Comparison of ENCODE assay signal across 8 mouse cellular contexts in genomic region chr1:172311921-172312767, GRCm38 (mm10). TPM values are rescaled to one million over a fixed set of nuclear protein-coding genes. Genes with fewer than 3 reads are reported as not detected.
A peak's percentile ranks its signal among the peaks of the same experiment; 100 is the strongest.
DNase-seq lines count a peak whose midpoint lies in the region; ATAC-seq and TF ChIP-seq lines count a peak whose summit lies in the region.

No protein-coding gene starts in this region.

- TF ChIP-seq EP300 in stomach, postnatal 0 days (optimal IDR thresholded peaks at IDR 0.05) = no peak

- peak; percentile 75; the same call in 1 of the 2 replicates for TF ChIP-seq POLR2A in bone marrow, adult 2 months (IDR thresholded peaks at IDR 0.05; ENCODE audit: borderline replicate concordance, control insufficient read depth, low read depth, low read length)

- peak overlapping the region; percentile 77 for H3K9ac ChIP-seq in embryonic facial prominence, embryonic 13.5 days
- H3K9ac ChIP-seq in kidney, embryonic 14.5 days (ENCODE audit: low read depth, low read length) = peak overlapping the region; percentile 72
- H3K9ac ChIP-seq in liver, embryonic 16.5 days (ENCODE audit: low read depth, low read length) = peak overlapping the region; percentile 75
- peak overlapping the region; percentile 82 for H3K9ac ChIP-seq in neural tube, embryonic 12.5 days
- peak overlapping the region; percentile 76 for H3K9ac ChIP-seq in stomach, postnatal 0 days (ENCODE audit: low read length)

- H3K27me3 ChIP-seq in embryonic facial prominence, embryonic 13.5 days = no peaks in the 10 kb centered on the region
- peaks cover 40% of the 10 kb centered on the region for H3K27me3 ChIP-seq in heart, embryonic 10.5 days (ENCODE audit: insufficient read depth, poor library complexity, severe bottlenecking)
- no peaks in the 10 kb centered on the region for H3K27me3 ChIP-seq in kidney, embryonic 14.5 days (ENCODE audit: control insufficient read depth, insufficient read depth, low read length)
- no peaks in the 10 kb centered on the region for H3K27me3 ChIP-seq in liver, embryonic 16.5 days (ENCODE audit: control insufficient read depth, insufficient read depth, low read depth, low read length)
- no peaks in the 10 kb centered on the region for H3K27me3 ChIP-seq in neural tube, embryonic 12.5 days (replicated peaks)
- H3K27me3 ChIP-seq in stomach, postnatal 0 days (ENCODE audit: control insufficient read depth, insufficient read depth, low read length) = no peaks in the 10 kb centered on the region

- peak; percentile 73 for ATAC-seq in embryonic facial prominence, embryonic 13.5 days (ENCODE audit: insufficient number of reproducible peaks, insufficient read depth, low FRiP score, low TSS enrichment, low read depth)
- ATAC-seq in kidney, embryonic 14.5 days (ENCODE audit: low FRiP score, low TSS enrichment) = peak; percentile 84
- ATAC-seq in liver, embryonic 16.5 days (ENCODE audit: low read depth) = peak; percentile 91
- peak; percentile 59 for ATAC-seq in neural tube, embryonic 12.5 days (ENCODE audit: low FRiP score, low read depth)
- peak; percentile 77 for ATAC-seq in stomach, postnatal 0 days (ENCODE audit: low FRiP score, low TSS enrichment)

- peak overlapping the region; percentile 83 for H3K27ac ChIP-seq in bone marrow, adult 2 months (ENCODE audit: control insufficient read depth, insufficient read depth, low read depth, low read length, poor library complexity)
- H3K27ac ChIP-seq in embryonic facial prominence, embryonic 13.5 days = peak overlapping the region; percentile 86
- peak overlapping the region; percentile 87 for H3K27ac ChIP-seq in heart, embryonic 10.5 days
- peak overlapping the region; percentile 91 for H3K27ac ChIP-seq in kidney, embryonic 14.5 days (ENCODE audit: low read depth, low read length)
- peak overlapping the region; percentile 91 for H3K27ac ChIP-seq in liver, embryonic 16.5 days (ENCODE audit: low read length)
- H3K27ac ChIP-seq in neural tube, embryonic 12.5 days = peak overlapping the region; percentile 33; the same call in 1 of the 2 replicates
- H3K27ac ChIP-seq in stomach, postnatal 0 days (replicated peaks) = peak overlapping the region; percentile 97

- H3K9me3 ChIP-seq in embryonic facial prominence, embryonic 13.5 days = no peaks in the 10 kb centered on the region
- no peaks in the 10 kb centered on the region for H3K9me3 ChIP-seq in heart, embryonic 10.5 days
- H3K9me3 ChIP-seq in kidney, embryonic 14.5 days (ENCODE audit: control insufficient read depth, low read length) = no peaks in the 10 kb centered on the region
- H3K9me3 ChIP-seq in liver, embryonic 16.5 days (replicated peaks; ENCODE audit: control insufficient read depth, low read length) = no peaks in the 10 kb centered on the region
- no peaks in the 10 kb centered on the region for H3K9me3 ChIP-seq in neural tube, embryonic 12.5 days
- no peaks in the 10 kb centered on the region for H3K9me3 ChIP-seq in stomach, postnatal 0 days (ENCODE audit: control insufficient read depth, low read length)

- H3K4me1 ChIP-seq in bone marrow, adult 2 months (ENCODE audit: control insufficient read depth, insufficient read depth, low read length) = peaks cover 5% of the 10 kb centered on the region; the same call in 1 of the 2 replicates
- H3K4me1 ChIP-seq in embryonic facial prominence, embryonic 13.5 days = peaks cover 40% of the 10 kb centered on the region
- peaks cover 49% of the 10 kb centered on the region for H3K4me1 ChIP-seq in heart, embryonic 10.5 days
- H3K4me1 ChIP-seq in kidney, embryonic 14.5 days (ENCODE audit: control insufficient read depth, insufficient read depth, low read length) = peaks cover 29% of the 10 kb centered on the region
- peaks cover 37% of the 10 kb centered on the region for H3K4me1 ChIP-seq in liver, embryonic 16.5 days (ENCODE audit: control insufficient read depth, low read depth, low read length)
- peaks cover 71% of the 10 kb centered on the region for H3K4me1 ChIP-seq in neural tube, embryonic 12.5 days
- peaks cover 4% of the 10 kb centered on the region for H3K4me1 ChIP-seq in stomach, postnatal 0 days (replicated peaks; ENCODE audit: control insufficient read depth, insufficient read depth)

- H3K36me3 ChIP-seq in embryonic facial prominence, embryonic 13.5 days = no peaks in the 10 kb centered on the region
- 0 out of 2 replicates have a peak, but pooled peaks cover 3% of the 10 kb centered on the region for H3K36me3 ChIP-seq in heart, embryonic 10.5 days
- H3K36me3 ChIP-seq in kidney, embryonic 14.5 days (ENCODE audit: control insufficient read depth, insufficient read depth, low read length) = no peaks in the 10 kb centered on the region; the same call in 1 of the 2 replicates
- no peaks in the 10 kb centered on the region for H3K36me3 ChIP-seq in liver, embryonic 16.5 days (ENCODE audit: control insufficient read depth, insufficient read depth)
- H3K36me3 ChIP-seq in neural tube, embryonic 12.5 days = peaks cover 9% of the 10 kb centered on the region
- H3K36me3 ChIP-seq in stomach, postnatal 0 days (ENCODE audit: control insufficient read depth, insufficient read depth, low read length) = no peaks in the 10 kb centered on the region

- H3K4me3 ChIP-seq in bone marrow, adult 2 months (replicated peaks; ENCODE audit: control insufficient read depth, low read depth, low read length) = peak overlapping the region; percentile 87
- peak overlapping the region; percentile 59 for H3K4me3 ChIP-seq in embryonic facial prominence, embryonic 13.5 days
- peak overlapping the region; percentile 79 for H3K4me3 ChIP-seq in heart, embryonic 10.5 days
- H3K4me3 ChIP-seq in kidney, embryonic 14.5 days (ENCODE audit: low read length) = peak overlapping the region; percentile 71
- peak overlapping the region; percentile 79 for H3K4me3 ChIP-seq in liver, embryonic 16.5 days (ENCODE audit: low read depth, low read length)
- peak overlapping the region; percentile 82 for H3K4me3 ChIP-seq in neural tube, embryonic 12.5 days
- H3K4me3 ChIP-seq in stomach, postnatal 0 days (ENCODE audit: low read depth, low read length) = peak overlapping the region; percentile 59

- no peak for TF ChIP-seq CTCF in bone marrow, adult 2 months (IDR thresholded peaks at IDR 0.05; ENCODE audit: control insufficient read depth, insufficient read depth, low read length)
- no peak; the same call in 1 of the 2 replicates for TF ChIP-seq CTCF in stomach, postnatal 0 days (IDR thresholded peaks at IDR 0.05; ENCODE audit: low read depth)

- DNase-seq in CD4-positive helper T cell, adult 2 months (ENCODE audit: low read depth, low spot score) = peak; percentile 90
- peak; percentile 96 for DNase-seq in heart, embryonic 10.5 days (ENCODE audit: low spot score)
- peak; percentile 98 for DNase-seq in stomach, postnatal 0 days (ENCODE audit: low spot score)

- peak overlapping the region; percentile 93 for H3K4me2 ChIP-seq in embryonic facial prominence, embryonic 13.5 days
- H3K4me2 ChIP-seq in kidney, embryonic 14.5 days (replicated peaks; ENCODE audit: low read depth, low read length) = peak overlapping the region; percentile 89
- peak overlapping the region; percentile 95 for H3K4me2 ChIP-seq in liver, embryonic 16.5 days (ENCODE audit: low read depth, low read length)
- H3K4me2 ChIP-seq in neural tube, embryonic 12.5 days (replicated peaks) = peak overlapping the region; percentile 70
- peak overlapping the region; percentile 72 for H3K4me2 ChIP-seq in stomach, postnatal 0 days (replicated peaks; ENCODE audit: low read depth)

- under 1% methylated on average over 51 of the region's 55 CpGs for WGBS in bone marrow, adult 2 months
- under 1% methylated on average over 47 of the region's 55 CpGs for WGBS in embryonic facial prominence, embryonic 13.5 days
- WGBS in heart, embryonic 10.5 days = under 1% methylated on average over 38 of the region's 55 CpGs
- under 1% methylated on average over 44 of the region's 55 CpGs for WGBS in kidney, embryonic 14.5 days
- 0% methylated on average over 30 of the region's 55 CpGs for WGBS in liver, embryonic 16.5 days (ENCODE audit: insufficient replicate concordance)
- WGBS in neural tube, embryonic 12.5 days = under 1% methylated on average over 44 of the region's 55 CpGs
- WGBS in stomach, postnatal 0 days = under 1% methylated on average over 36 of the region's 55 CpGs

RNA-seq across cellular contexts. Expression of gene Atp1a2, which starts 14.3 kb away (rescaled TPM):
- 2.9 and 5.7 TPM in 2 replicates for polyA plus RNA-seq in bone marrow, adult 2 months (2011; ENCODE audit: insufficient read depth, insufficient read length, low replicate concordance, missing spikeins)
- polyA plus RNA-seq in embryonic facial prominence, embryonic 13.5 days (2015; fragmentation: Nextera tagmentation; extraction: Ambion mirVana) = 1.9 and 2.5 TPM in 2 replicates
- 8.7 and 22.5 TPM in 2 replicates for polyA plus RNA-seq in heart, embryonic 10.5 days (2016; fragmentation: Nextera tagmentation; extraction: Ambion mirVana)
- 0.66 and 0.96 TPM in 2 replicates for polyA plus RNA-seq in kidney, embryonic 14.5 days (2014; fragmentation: Nextera tagmentation; extraction: Ambion mirVana)
- polyA plus RNA-seq in liver, embryonic 16.5 days (2015; fragmentation: Nextera tagmentation; extraction: Ambion mirVana) = 0.20 and 0.52 TPM in 2 replicates
- polyA plus RNA-seq in neural tube, embryonic 12.5 days (2016; fragmentation: Nextera tagmentation; extraction: Ambion mirVana) = 14.5 and 14.9 TPM in 2 replicates
- polyA plus RNA-seq in stomach, postnatal 0 days (2015; fragmentation: Nextera tagmentation; extraction: Ambion mirVana) = 3.1 and 4.1 TPM in 2 replicates

RNA-seq across cellular contexts. Expression of gene Kcnj9, which starts 17.0 kb away (rescaled TPM):
- 1.2 TPM in 1 of 2 replicates, not detected in the other for polyA plus RNA-seq in bone marrow, adult 2 months (2011; ENCODE audit: insufficient read depth, insufficient read length, low replicate concordance, missing spikeins)
- 0.07 TPM in 1 of 2 replicates, not detected in the other for polyA plus RNA-seq in embryonic facial prominence, embryonic 13.5 days (2015; fragmentation: Nextera tagmentation; extraction: Ambion mirVana)
- polyA plus RNA-seq in heart, embryonic 10.5 days (2016; fragmentation: Nextera tagmentation; extraction: Ambion mirVana) = not detected in 2 replicates
- polyA plus RNA-seq in kidney, embryonic 14.5 days (2014; fragmentation: Nextera tagmentation; extraction: Ambion mirVana) = 0.20 TPM in 1 of 2 replicates, not detected in the other
- polyA plus RNA-seq in liver, embryonic 16.5 days (2015; fragmentation: Nextera tagmentation; extraction: Ambion mirVana) = 0.04 and 0.09 TPM in 2 replicates
- 1.4 and 1.6 TPM in 2 replicates for polyA plus RNA-seq in neural tube, embryonic 12.5 days (2016; fragmentation: Nextera tagmentation; extraction: Ambion mirVana)
- 0.07 TPM in 2 replicates for polyA plus RNA-seq in stomach, postnatal 0 days (2015; fragmentation: Nextera tagmentation; extraction: Ambion mirVana)

RNA-seq across cellular contexts. Expression of gene Kcnj10, which starts 28.9 kb away (rescaled TPM):
- polyA plus RNA-seq in bone marrow, adult 2 months (2011; ENCODE audit: insufficient read depth, insufficient read length, low replicate concordance, missing spikeins) = 1.0 and 2.3 TPM in 2 replicates
- 0.06 TPM in 2 replicates for polyA plus RNA-seq in embryonic facial prominence, embryonic 13.5 days (2015; fragmentation: Nextera tagmentation; extraction: Ambion mirVana)
- 0.09 TPM in 1 of 2 replicates, not detected in the other for polyA plus RNA-seq in heart, embryonic 10.5 days (2016; fragmentation: Nextera tagmentation; extraction: Ambion mirVana)
- 0.31 and 0.57 TPM in 2 replicates for polyA plus RNA-seq in kidney, embryonic 14.5 days (2014; fragmentation: Nextera tagmentation; extraction: Ambion mirVana)
- polyA plus RNA-seq in liver, embryonic 16.5 days (2015; fragmentation: Nextera tagmentation; extraction: Ambion mirVana) = 0.07 and 0.09 TPM in 2 replicates
- polyA plus RNA-seq in neural tube, embryonic 12.5 days (2016; fragmentation: Nextera tagmentation; extraction: Ambion mirVana) = 0.96 and 1.3 TPM in 2 replicates
- polyA plus RNA-seq in stomach, postnatal 0 days (2015; fragmentation: Nextera tagmentation; extraction: Ambion mirVana) = 0.17 and 0.25 TPM in 2 replicates

RNA-seq across cellular contexts. Expression of gene Igsf8, which starts 50.7 kb away (rescaled TPM):
- polyA plus RNA-seq in bone marrow, adult 2 months (2011; ENCODE audit: insufficient read depth, insufficient read length, low replicate concordance, missing spikeins) = 16.4 and 25.4 TPM in 2 replicates
- polyA plus RNA-seq in embryonic facial prominence, embryonic 13.5 days (2015; fragmentation: Nextera tagmentation; extraction: Ambion mirVana) = 46.9 and 49.8 TPM in 2 replicates
- 30.1 and 33.2 TPM in 2 replicates for polyA plus RNA-seq in heart, embryonic 10.5 days (2016; fragmentation: Nextera tagmentation; extraction: Ambion mirVana)
- 39.5 and 53.1 TPM in 2 replicates for polyA plus RNA-seq in kidney, embryonic 14.5 days (2014; fragmentation: Nextera tagmentation; extraction: Ambion mirVana)
- polyA plus RNA-seq in liver, embryonic 16.5 days (2015; fragmentation: Nextera tagmentation; extraction: Ambion mirVana) = 16.8 and 20.6 TPM in 2 replicates
- polyA plus RNA-seq in neural tube, embryonic 12.5 days (2016; fragmentation: Nextera tagmentation; extraction: Ambion mirVana) = 165 and 171 TPM in 2 replicates
- 19.1 and 19.5 TPM in 2 replicates for polyA plus RNA-seq in stomach, postnatal 0 days (2015; fragmentation: Nextera tagmentation; extraction: Ambion mirVana)

RNA-seq across cellular contexts. Expression of gene Atp1a4, which starts 53.9 kb away (rescaled TPM):
- polyA plus RNA-seq in bone marrow, adult 2 months (2011; ENCODE audit: insufficient read depth, insufficient read length, low replicate concordance, missing spikeins) = not detected in 2 replicates
- not detected in 2 replicates for polyA plus RNA-seq in embryonic facial prominence, embryonic 13.5 days (2015; fragmentation: Nextera tagmentation; extraction: Ambion mirVana)
- 0.09 and 0.12 TPM in 2 replicates for polyA plus RNA-seq in heart, embryonic 10.5 days (2016; fragmentation: Nextera tagmentation; extraction: Ambion mirVana)
- polyA plus RNA-seq in kidney, embryonic 14.5 days (2014; fragmentation: Nextera tagmentation; extraction: Ambion mirVana) = not detected in 2 replicates
- polyA plus RNA-seq in liver, embryonic 16.5 days (2015; fragmentation: Nextera tagmentation; extraction: Ambion mirVana) = not detected in 2 replicates
- polyA plus RNA-seq in neural tube, embryonic 12.5 days (2016; fragmentation: Nextera tagmentation; extraction: Ambion mirVana) = not detected in 2 replicates
- not detected in 2 replicates for polyA plus RNA-seq in stomach, postnatal 0 days (2015; fragmentation: Nextera tagmentation; extraction: Ambion mirVana)

Comparison
In these comparisons a context has a peak if more than half of its experiments do, and no peak if none do; other contexts are left out.
1. Peak in every context shown above with its lines: DNase-seq, ATAC-seq, H3K4me3 ChIP-seq and H3K27ac ChIP-seq.
2. H3K27ac ChIP-seq: peak in every context shown above with its lines; median percentile 97 in stomach, postnatal 0 days; 91 in kidney, embryonic 14.5 days; 91 in liver, embryonic 16.5 days; 87 in heart, embryonic 10.5 days; 86 in embryonic facial prominence, embryonic 13.5 days; 83 in bone marrow, adult 2 months; 33 in neural tube, embryonic 12.5 days.